Mouse (Mus musculus): ENCODE measurements around the gene Iqgap1. TPM values are rescaled to one million over a fixed set of nuclear protein-coding genes. Genes with fewer than 3 reads are reported as not detected.

Gene Iqgap1
- total RNA-seq, 2 experiments from 2014 or later = 15.7 to 17.2 TPM

- peak; percentile 64 to 70 for DNase-seq
- intact Hi-C loops (cut with DNase I) = loop anchor here (5.0 kb wide), 1 partner anchor 46 kb away; no protein-coding TSS in a partner anchor
Measured at GRCm38 (mm10) chr7:80688556-80689220, 137.1 kb downstream of the Iqgap1 start, which contains the start of gene Crtc3. TSS of gene Crtc3 (minus strand) at chr7:80688877.

- peak; percentile 45 to 68 for DNase-seq
- intact Hi-C loops (cut with DNase I) = loop anchor here (5.0 kb wide), 1 partner anchor 46 kb away; no protein-coding TSS in a partner anchor
Measured at GRCm38 (mm10) chr7:80687721-80688555, 137.8 kb downstream of the Iqgap1 start.

- DNase-seq = no peak
- intact Hi-C loops (cut with DNase I) = loop anchor here (5.0 kb wide), 1 partner anchor 43 kb away; no protein-coding TSS in a partner anchor
Measured at GRCm38 (mm10) chr7:80685639-80686038, 140.1 kb downstream of the Iqgap1 start.

- intact Hi-C loops (cut with DNase I) = no loop called here
- DNase-seq = no peak
Measured at GRCm38 (mm10) chr7:80682630-80683029, 143.1 kb downstream of the Iqgap1 start.

GRCm38 (mm10) chr7:80680218-80680847 is 145.4 kb downstream of the Iqgap1 start:
- intact Hi-C loops (cut with DNase I) = no loop called here
- DNase-seq = no peak

GRCm38 (mm10) chr7:80672323-80672722 is 153.5 kb downstream of the Iqgap1 start:
- no peak for DNase-seq
- intact Hi-C loops (cut with DNase I) = no loop called here

GRCm38 (mm10) chr7:80670889-80671288 is 154.9 kb downstream of the Iqgap1 start:
- DNase-seq = no peak
- intact Hi-C loops (cut with DNase I) = no loop called here

- DNase-seq = no peak
- intact Hi-C loops (cut with DNase I) = no loop called here
Measured at GRCm38 (mm10) chr7:80667190-80667589, 158.6 kb downstream of the Iqgap1 start.

GRCm38 (mm10) chr7:80666198-80666915 is 159.4 kb downstream of the Iqgap1 start:
- intact Hi-C loops (cut with DNase I) = no loop called here
- no peak for DNase-seq

Other genes with a start within 250 kb of the Iqgap1 start
- 10 to 100 TPM; 10.2 to 10.3 TPM for gene Crtc3, start 137.1 kb downstream of the Iqgap1 start, total RNA-seq (2021)
- 1 to 10 TPM; 1.3 TPM for gene Zscan2, start 34.9 kb upstream of the Iqgap1 start, total RNA-seq (2021)
- gene Wdr73, start 75.3 kb upstream of the Iqgap1 start, total RNA-seq (2021) = 1 to 10 TPM; 2.9 to 4.3 TPM
- gene Nmb, start 79.1 kb upstream of the Iqgap1 start, total RNA-seq (2021) = 1 to 10 TPM; 5.2 to 5.4 TPM
- gene Sec11a, start 121.8 kb upstream of the Iqgap1 start, total RNA-seq (2021) = 10 to 100 TPM; 24.5 to 25.2 TPM
- 10 to 100 TPM; 10.3 to 11.4 TPM for gene Zfp592, start 167.7 kb upstream of the Iqgap1 start, total RNA-seq (2021)
- gene Alpk3, start 231.6 kb upstream of the Iqgap1 start, total RNA-seq (2021) = 100 to 1,000 TPM; 201 to 258 TPM

Data from gastrocnemius, postnatal 36 days (tissue).